Mouse (Mus musculus) ovary, postnatal 14 days (tissue): ENCODE data around the gene Espn.

Experiments
- DNase-seq: peaks from one replicate; pipeline ENCODE4 v3.0.0; 2022; ENCODE audit warnings: low spot score

The Espn gene

GRCm38 (mm10) chr4:152125161-152126025 is 26.8 kb downstream of the Espn start:
- DNase-seq, result no peak

GRCm38 (mm10) chr4:152124361-152124961 is 27.7 kb downstream of the Espn start:
- DNase-seq, result no peak

- DNase-seq, result no peak
Observed at GRCm38 (mm10) chr4:152121183-152121505, 31.0 kb downstream of the Espn start.

- DNase-seq, result no peak
Observed at GRCm38 (mm10) chr4:152120311-152121182, 31.6 kb downstream of the Espn start.

- no peak for DNase-seq
Observed at GRCm38 (mm10) chr4:152119396-152120292, 32.5 kb downstream of the Espn start.

- no peak for DNase-seq
Observed at GRCm38 (mm10) chr4:152117538-152117937, 34.6 kb downstream of the Espn start.

- no peak for DNase-seq
Observed at GRCm38 (mm10) chr4:152115921-152116612, 36.1 kb downstream of the Espn start, which contains the start of gene Tnfrsf25. TSS of gene Tnfrsf25 (plus strand) at chr4:152115934.

- no peak for DNase-seq
Observed at GRCm38 (mm10) chr4:152114080-152114479, 38.1 kb downstream of the Espn start.

- DNase-seq, result no peak
Observed at GRCm38 (mm10) chr4:152112329-152112728, 39.8 kb downstream of the Espn start.

GRCm38 (mm10) chr4:152110689-152111088 is 41.5 kb downstream of the Espn start:
- DNase-seq, result no peak

GRCm38 (mm10) chr4:152109509-152109908 is 42.7 kb downstream of the Espn start:
- no peak for DNase-seq

GRCm38 (mm10) chr4:152108673-152109072 is 43.5 kb downstream of the Espn start:
- DNase-seq, result no peak

- peak; percentile 46 for DNase-seq
Observed at GRCm38 (mm10) chr4:152107971-152108509, 44.1 kb downstream of the Espn start.

- DNase-seq, result no peak
Observed at GRCm38 (mm10) chr4:152107493-152107892, 44.7 kb downstream of the Espn start.

- DNase-seq, result no peak
Observed at GRCm38 (mm10) chr4:152106746-152107145, 45.4 kb downstream of the Espn start.

- DNase-seq, result peak; percentile 65
Observed at GRCm38 (mm10) chr4:152103025-152103424, 49.1 kb downstream of the Espn start.

- DNase-seq, result no peak
Observed at GRCm38 (mm10) chr4:152101921-152102320, 50.2 kb downstream of the Espn start.

- no peak for DNase-seq
Observed at GRCm38 (mm10) chr4:152101081-152101653, 51.0 kb downstream of the Espn start.

GRCm38 (mm10) chr4:152100541-152100940 is 51.6 kb downstream of the Espn start:
- DNase-seq, result no peak
